Mouse (Mus musculus) MN1 (cell line): ENCODE data around the gene Dnajc13.

Source experiments
- DNase-seq: peaks from one replicate; pipeline ENCODE4 v3.0.0-alpha.2; 2016; ENCODE audit warnings: low spot score

Dnajc13 gene

GRCm38 (mm10) chr9:104109151-104109550 is 153.6 kb downstream of the Dnajc13 start:
- DNase-seq, result no peak

GRCm38 (mm10) chr9:104108571-104109143 is 154.1 kb downstream of the Dnajc13 start:
- DNase-seq, result no peak

DNA sequence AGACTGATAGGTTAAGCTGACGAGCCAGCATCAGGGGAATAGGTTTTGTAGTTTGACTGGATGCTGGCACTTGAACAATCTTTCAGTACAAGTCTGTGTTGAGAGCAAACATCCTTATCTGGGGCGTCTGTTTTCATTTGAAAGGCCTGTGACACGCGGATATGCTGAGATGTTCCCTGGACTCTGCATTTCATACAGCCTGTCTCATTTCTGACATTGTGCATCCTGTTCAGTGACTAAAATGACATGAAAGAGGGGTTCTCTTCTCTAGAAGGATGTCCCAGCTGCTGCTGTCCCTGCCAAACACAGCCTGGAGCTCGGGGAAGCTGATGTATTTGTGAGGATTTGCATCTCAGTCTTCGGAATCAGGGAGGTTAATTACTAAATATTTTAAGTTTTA is 155.2 kb downstream of the Dnajc13 start:
- DNase-seq, result no peak

DNA sequence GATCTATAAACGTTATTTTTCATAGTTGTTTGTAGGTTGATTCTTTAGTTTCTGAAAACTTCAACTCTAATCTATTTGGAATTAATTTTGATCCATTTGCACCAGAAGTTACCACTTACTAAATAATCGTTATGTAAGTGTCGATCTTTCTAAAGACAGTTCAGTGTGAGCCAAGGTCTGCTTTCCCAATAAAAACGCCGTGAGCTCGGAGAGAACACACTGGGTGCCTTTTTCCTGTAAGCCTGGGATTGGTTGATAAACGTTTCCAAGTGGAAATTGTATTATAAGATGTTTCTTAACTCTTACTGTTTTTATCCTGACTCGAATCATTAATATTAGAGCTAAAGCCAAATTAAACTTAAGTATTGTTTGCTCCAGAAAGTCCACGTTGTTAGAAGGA is 155.8 kb downstream of the Dnajc13 start:
- DNase-seq, result no peak

DNA sequence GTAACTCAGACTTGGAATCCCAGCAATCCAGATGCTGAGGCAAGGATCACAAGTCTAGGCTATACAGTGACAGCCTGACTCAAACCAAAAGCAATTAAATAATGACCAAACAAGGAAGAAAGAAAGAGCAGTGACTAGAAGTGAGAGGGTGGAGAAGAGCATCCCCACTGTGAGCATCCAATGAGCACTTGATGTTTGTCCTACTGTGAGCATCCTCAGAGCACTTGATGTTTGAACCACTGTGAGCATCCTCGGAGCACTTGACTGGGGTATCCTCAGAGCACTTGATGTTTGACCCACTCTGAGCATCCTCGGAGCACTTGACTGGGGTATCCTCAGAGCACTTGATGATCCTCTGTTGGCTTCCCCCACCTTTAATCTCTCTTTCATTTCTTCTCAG is 157.7 kb downstream of the Dnajc13 start:
- no peak for DNase-seq

DNA sequence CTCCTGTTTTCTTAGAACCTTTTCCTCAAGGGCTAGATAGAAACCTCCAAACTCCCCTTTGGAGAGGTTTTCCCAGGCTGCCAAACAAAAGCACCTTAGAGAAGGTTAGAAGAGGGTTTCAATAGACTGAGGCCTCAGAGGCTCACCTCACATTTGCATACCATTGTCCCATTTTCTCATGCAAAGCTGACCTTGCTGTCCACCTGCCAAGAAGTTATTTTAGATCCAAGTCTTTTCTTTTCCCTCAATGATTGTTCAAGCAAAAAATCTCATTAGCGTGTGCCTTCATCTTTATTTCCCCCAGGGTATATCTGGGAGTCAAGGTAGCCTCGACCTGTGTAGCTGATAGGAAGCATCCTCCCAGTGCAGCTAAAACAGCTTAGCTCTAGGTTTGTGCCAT is 159.8 kb downstream of the Dnajc13 start:
- DNase-seq, result no peak

DNA sequence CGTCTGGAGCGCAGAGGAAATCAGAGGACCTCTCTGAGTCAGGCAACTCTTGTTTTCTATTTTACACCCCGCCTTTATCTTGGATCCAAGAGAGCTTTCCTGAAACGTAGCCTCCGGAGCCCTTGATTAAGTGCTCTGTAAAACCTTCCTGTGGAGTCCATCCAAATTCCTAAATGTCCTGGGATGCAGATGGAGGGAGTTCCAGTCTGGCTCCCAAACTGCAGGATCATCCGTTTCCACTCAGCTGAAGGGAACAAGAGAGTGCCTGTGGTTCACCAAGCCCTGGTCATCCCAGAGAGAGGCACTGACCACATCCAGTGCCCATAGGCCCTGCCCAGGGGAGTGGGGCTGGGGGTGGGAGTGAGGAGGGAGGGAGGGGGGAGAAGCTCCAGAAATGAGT is 160.4 kb downstream of the Dnajc13 start:
- no peak for DNase-seq

DNA sequence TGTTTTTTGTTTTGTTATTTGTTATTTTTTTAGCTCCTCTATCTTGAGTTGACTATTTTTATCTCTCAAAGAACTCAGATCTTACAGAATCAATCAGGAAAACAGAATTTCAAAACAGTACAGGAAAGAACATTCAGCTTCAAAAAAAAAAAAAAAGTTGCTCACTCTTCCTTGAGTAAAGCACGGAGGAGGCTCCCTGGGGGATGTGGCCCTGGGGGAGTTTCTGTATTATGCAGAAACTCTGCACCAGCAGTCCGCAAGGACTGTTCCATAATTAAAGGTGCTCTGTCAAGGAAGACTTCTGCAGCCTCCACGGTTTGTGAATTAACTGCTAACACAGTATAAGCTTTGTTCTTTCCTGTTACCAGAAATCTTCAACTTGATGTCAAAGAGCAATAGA is 161.3 kb downstream of the Dnajc13 start:
- DNase-seq, result no peak
